Mouse (Mus musculus): ENCODE results near the gene Kctd6. TPM values are rescaled to one million over a fixed set of nuclear protein-coding genes. Genes with fewer than 3 reads are reported as not detected.

Kctd6 gene
- polyA plus RNA-seq, 1 experiment, result 1.1 TPM

DNA sequence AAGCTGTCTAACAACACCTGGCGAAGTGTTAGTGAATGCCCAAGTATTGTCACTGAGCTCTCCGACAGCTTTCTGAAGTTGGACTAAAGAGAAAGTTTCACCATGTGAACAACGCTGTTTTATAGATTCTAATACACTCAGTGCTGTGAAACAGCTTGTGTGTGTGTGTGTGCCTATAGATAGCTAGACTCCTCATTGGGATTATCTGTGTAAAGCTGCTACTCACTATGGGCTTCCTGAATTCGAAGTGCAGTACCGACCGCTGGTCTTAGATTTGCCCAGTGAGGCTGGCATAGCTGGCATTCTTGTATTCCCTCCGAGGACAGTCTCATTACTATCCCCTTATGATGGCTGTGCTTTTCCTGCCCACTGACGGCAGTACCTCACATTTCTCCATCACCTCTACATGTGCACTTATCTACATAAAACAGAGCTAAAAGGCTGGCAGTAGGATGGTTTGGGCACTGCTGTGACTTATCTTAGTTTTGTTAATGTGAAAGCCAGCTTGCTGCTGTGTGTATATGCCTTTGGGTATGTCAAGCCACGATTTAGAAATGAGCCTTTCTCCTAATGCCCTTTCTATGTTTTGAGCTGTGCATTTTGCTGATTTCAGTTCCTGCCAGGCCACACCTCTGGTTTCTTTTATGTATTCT is 15.6 kb downstream of the Kctd6 start:
- TF ChIP-seq GATA1 (IDR thresholded peaks at IDR 0.05; ENCODE audit: low read length), result no peak

GRCm38 (mm10) chr14:8232155-8232910 is 18.4 kb downstream of the Kctd6 start:
- TF ChIP-seq GATA1 (IDR thresholded peaks at IDR 0.05; ENCODE audit: low read length), result no peak

GRCm38 (mm10) chr14:8233252-8233651 is 19.3 kb downstream of the Kctd6 start:
- TF ChIP-seq GATA1 (IDR thresholded peaks at IDR 0.05; ENCODE audit: low read length), result peak; percentile 19

GRCm38 (mm10) chr14:8241816-8242215 is 27.9 kb downstream of the Kctd6 start:
- no peak for TF ChIP-seq GATA1 (IDR thresholded peaks at IDR 0.05; ENCODE audit: low read length)

DNA sequence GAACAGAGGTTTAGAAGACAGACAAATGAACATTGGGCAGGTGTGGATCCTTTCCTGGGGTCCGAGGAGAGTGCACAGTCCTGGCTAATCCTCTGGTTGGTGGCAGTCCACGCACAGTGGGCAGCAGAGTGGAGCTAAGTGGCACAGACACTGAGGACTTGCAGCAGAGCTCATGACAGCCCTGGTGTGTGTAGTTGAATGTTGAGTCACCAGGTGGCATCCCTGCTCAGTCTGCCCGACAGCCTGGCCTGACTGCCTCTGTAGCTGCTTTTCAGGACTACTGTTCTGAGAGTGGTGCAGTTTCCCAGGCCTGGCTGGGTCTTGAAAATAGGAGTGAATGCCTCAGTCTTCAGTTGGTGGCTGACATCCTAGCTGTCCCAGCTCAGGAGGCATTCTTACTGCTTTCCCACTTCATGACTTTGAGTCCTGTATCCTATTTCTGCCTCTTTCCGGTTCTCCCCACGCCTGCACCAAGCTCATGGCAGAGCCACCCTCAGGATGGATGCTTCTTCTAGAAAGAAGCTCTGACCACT is 28.5 kb downstream of the Kctd6 start:
- no peak for TF ChIP-seq GATA1 (IDR thresholded peaks at IDR 0.05; ENCODE audit: low read length)

DNA sequence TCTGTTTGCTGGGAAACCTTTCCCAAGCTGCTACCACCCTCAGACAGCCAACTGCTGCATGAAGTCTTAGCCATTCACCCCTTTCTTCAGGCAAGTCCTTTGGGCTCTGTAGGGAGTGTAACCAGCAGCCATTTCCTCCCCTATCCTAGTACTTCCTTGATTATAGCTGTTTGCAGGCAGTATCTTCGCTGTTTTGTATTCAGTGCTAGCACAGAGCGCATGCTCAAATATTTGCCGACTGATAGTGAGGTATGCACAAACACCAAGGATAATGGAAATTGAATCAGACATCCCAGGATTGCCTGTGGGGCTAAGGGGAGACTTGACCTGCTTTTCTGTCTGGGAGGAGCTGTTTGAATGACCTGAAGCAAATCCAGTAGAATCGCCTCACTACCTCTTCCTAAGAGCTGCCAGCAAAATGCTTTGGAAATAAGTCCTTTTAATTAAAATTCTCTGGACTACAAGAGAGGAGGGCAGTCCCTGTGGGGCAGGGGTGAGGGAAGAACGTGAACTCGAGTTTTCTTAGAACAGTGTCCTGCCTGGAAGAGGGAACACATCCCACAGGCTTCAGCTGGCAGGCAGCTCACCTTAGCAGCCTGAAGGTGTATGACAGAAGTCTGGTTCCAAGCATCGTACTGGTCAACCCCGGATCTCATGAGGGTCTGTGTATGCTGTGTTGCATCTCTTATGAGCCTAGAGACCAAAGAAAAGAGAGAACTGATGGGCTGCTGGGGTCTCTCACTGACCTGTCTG is 29.4 kb downstream of the Kctd6 start:
- TF ChIP-seq GATA1 (IDR thresholded peaks at IDR 0.05; ENCODE audit: low read length), result no peak

GRCm38 (mm10) chr14:8244211-8244611 is 30.3 kb downstream of the Kctd6 start:
- TF ChIP-seq GATA1 (IDR thresholded peaks at IDR 0.05; ENCODE audit: low read length), result no peak

- TF ChIP-seq GATA1 (IDR thresholded peaks at IDR 0.05; ENCODE audit: low read length), result no peak
Observed at GRCm38 (mm10) chr14:8246878-8247277, 32.9 kb downstream of the Kctd6 start.

DNA sequence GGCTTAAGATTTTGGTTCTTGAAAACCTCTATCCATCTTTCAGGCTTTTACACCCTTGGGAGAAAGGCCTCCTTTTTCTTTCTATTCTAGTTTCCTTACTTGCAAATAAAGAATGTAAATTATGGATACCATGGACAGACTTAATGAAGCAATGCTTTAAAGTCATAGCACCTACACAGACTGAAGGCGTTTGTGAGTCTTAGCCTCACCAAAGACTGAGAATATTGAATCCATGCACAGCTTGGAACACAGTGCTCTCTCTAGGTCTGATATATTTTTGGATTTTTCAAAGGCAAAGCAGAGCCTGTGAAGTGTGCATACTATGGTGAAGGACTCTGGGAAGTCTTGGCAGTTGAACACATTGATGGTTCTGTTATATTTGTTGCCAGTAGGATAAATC is 35.3 kb downstream of the Kctd6 start:
- no peak for TF ChIP-seq GATA1 (IDR thresholded peaks at IDR 0.05; ENCODE audit: low read length)

DNA sequence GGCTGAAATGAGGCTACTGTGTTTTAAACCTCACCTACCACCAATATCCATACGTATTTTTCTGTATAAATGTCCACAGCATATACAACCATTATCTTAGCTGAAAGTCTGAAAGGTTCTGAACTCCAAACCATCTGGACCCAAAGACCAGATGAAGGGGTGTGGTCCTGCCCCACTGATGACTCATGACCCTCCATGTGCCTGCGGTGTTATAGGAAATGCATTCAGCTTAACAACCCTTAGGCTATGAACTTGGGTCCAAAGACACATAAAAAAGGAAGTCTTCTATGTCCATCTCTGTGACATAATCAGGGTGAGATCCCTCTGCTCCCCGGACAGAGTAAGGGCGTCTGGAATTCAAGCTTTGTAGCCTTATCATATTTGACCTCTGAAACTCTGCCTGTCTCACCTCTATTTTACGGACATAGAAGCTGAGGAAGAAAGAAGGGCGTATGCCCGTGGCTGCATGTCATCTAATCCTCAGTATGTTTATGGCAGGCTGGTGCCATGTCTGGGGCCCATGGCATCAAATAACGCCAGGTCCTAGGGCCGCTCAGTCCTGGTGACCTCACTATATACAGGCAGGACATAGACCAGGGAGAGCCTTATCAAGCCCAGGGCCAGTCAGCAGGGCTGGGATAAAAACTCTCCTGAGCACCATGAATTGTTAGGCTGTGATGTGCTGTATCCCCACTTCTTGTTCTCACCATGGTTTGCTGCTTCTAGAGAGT is 36.4 kb downstream of the Kctd6 start:
- TF ChIP-seq GATA1 (IDR thresholded peaks at IDR 0.05; ENCODE audit: low read length), result no peak

DNA sequence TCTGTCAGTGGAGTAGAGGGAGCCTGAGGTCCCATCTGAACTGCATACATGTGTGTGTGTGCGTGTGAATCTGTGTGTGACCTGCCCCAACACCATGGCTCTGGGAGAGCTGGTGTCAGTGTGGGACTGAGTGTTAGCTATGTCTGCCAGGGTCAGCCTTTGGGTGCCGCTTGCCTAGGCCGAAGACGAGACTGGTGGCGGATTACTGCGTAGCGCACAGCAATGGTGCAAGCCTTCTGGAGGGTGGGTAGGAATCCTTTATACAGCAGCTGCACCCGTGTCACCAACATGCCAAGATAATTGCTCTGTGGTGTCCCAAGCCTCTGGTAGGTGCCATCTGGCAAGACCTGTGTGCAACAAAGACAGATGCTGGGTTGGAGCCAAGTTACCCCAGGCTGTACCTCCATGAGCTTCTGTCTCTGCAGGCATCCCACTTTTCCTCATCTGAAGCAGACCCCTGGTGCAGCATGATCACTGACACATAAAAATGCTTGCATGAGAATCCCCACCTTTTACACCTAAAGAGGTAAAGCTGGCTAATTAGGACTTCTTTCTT is 37.5 kb downstream of the Kctd6 start:
- no peak for TF ChIP-seq GATA1 (IDR thresholded peaks at IDR 0.05; ENCODE audit: low read length)

- TF ChIP-seq GATA1 (IDR thresholded peaks at IDR 0.05; ENCODE audit: low read length), result no peak
Observed at GRCm38 (mm10) chr14:8255076-8255729, 41.3 kb downstream of the Kctd6 start.

GRCm38 (mm10) chr14:8256072-8256471 is 42.1 kb downstream of the Kctd6 start:
- TF ChIP-seq GATA1 (IDR thresholded peaks at IDR 0.05; ENCODE audit: low read length), result no peak

DNA sequence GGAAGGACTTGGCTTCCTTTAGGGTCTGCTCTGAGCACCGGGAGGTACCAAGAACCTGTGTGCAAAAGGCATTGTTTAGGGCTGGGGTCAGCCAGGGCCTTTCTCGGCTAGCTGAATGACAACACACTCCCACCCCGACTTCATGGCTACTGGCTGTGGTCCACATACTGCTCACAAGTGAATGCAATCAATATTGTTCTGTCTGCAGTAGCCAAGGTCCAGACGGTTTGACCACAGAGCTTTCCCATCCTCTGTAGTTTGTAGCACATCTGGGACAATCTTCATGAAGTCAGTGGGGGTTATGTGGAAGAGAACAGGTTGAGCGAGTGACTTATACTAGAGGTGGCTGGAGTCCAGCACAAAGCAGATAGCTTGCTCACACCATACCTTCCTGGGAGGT is 42.9 kb downstream of the Kctd6 start:
- no peak for TF ChIP-seq GATA1 (IDR thresholded peaks at IDR 0.05; ENCODE audit: low read length)

Measured in G1E-ER4 (cell line).